Mouse (Mus musculus): ENCODE data around the gene Grwd1. TPM values are rescaled to one million over a fixed set of nuclear protein-coding genes. Genes with fewer than 3 reads are reported as not detected.

Gene Grwd1
- total RNA-seq, 2 experiments from 2014 or later, result 17.9 to 22.1 TPM

DNA sequence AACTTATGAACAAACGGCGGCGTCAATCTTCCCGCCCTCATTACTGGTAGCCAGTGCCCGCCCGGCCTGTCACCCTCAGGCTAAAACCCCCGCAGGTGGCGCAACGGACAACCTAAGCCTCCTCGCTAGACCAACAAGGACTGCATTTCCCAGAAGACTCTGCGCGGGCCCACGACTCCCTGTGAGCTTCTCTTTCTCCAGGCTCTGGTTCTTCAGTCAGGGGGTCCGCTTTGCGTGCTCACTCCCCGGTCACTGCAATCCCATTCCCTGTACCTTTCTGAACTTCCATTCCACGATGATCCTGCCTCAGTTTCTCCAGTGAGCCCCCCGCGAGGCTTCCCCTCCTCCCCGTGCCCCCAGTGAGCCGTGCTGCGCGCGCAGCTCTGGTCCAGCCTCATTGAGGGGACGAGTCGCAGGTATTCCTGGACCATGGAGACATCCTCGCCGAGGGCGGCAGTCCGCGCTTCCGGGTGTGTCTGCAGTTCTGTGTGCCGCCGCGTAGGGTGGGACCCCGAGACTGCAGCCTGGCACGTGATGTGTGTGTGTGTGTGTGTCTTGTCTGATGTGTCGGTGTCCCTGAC lies 47.1 kb downstream of the Grwd1 start, which contains the start of gene Lmtk3:
Gene Lmtk3 (plus strand): TSS at position 228 of the 581 bp plus-strand sequence.
- peak; percentile 10 for TF ChIP-seq CTCF (IDR thresholded peaks at IDR 0.05)
- peak within 1 kb of the TSS; percentile 97 for H3K27ac ChIP-seq
- intact Hi-C loops (cut with DNase I), result loop anchor here (2.0 kb wide), 1 partner anchor 41 kb away; no protein-coding TSS in a partner anchor
- DNase-seq (ENCODE audit: extremely low spot score in 1 of 2, low spot score in 2 of 2), result peak; percentile 74 to 78
- H3K4me3 ChIP-seq, result peak within 1 kb of the TSS; percentile 59

DNA sequence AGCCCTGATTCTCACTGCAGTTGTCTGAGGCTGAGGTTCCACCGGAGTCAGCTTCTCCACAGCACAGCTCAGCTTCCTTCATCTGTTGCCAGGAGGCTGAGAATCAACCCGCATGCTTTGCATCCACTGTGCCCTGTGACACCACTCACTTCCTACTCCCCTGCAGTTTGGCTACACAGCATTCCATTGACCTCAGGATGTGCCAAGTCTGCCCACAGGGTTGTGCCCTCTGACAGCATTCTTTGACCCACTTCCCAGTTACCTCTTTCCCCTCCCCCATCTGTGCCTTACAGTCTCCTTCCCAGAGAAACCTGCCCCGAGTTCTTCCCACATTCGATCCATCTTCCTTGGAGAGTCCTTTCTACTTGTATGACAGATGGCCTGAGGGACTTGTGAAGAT lies 48.5 kb downstream of the Grwd1 start:
- intact Hi-C loops (cut with DNase I), result loop anchor here (2.0 kb wide), 1 partner anchor 39 kb away; no protein-coding TSS in a partner anchor
- no peak for TF ChIP-seq CTCF (IDR thresholded peaks at IDR 0.05)
- no peak for DNase-seq (ENCODE audit: extremely low spot score in 1 of 2, low spot score in 2 of 2)
- Histone ChIP-seq H3K27ac (no peak overlapping the region), H3K4me3 (no peak overlapping the region)

DNA sequence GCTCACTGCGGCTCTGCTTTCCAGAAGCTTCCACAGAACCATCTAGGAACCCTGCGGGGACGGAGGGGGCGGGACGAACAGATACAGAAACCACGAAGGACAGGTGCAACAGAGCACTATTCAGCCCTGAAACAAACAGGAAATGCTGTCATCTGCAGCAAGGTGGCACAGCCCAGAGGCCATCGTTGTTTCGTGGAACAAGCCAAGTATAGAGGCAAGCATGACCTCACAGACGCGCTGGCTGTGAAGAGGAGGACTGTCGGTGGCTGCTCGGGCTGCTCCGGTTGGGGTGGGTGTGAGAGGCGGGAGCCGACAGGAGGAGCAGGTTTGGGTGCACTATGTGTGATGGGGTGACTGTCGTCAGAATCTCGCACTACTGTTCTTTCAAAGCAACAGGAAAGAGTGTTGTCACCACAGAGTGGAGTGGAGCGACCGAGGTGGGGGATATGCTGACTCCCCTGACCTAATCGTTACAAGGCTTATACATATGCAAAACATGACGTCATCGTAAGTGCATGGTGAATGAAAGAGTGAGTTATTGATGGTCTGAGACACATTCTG lies 51.6 kb downstream of the Grwd1 start:
- TF ChIP-seq CTCF (IDR thresholded peaks at IDR 0.05), result no peak
- DNase-seq (ENCODE audit: extremely low spot score in 1 of 2, low spot score in 2 of 2), result no peak
- intact Hi-C loops (cut with DNase I), result loop anchor here (2.0 kb wide), 1 partner anchor 30 kb away; no protein-coding TSS in a partner anchor
- no peak overlapping the region for H3K27ac ChIP-seq
- H3K4me3 ChIP-seq, result no peak overlapping the region

DNA sequence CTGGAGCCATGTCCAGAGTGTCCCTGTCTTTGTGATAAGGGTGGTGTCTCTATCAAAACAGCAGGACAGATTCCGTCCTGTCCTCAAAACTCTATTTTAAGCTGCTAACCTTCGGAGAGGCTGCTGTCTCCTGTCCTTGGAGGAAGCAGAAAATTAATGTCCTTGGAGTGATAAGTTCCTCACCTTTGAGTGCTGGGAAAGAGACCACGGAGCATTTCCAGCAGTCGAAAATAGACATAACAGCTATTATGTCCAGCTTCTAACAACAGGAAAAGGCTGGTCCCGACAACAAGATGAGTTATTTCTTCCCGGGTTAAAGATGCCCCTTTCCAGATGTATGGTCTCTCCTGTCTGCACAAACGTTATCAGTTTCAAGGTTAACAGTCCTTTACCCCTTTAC lies 55.5 kb downstream of the Grwd1 start:
- DNase-seq (ENCODE audit: extremely low spot score in 1 of 2, low spot score in 2 of 2), result no peak

More for the DNA sequence above, 55.5 kb downstream of the Grwd1 start:
- TF ChIP-seq CTCF (IDR thresholded peaks at IDR 0.05), result no peak
- H3K27ac ChIP-seq, result no peak overlapping the region
- intact Hi-C loops (cut with DNase I), result no loop called here
- H3K4me3 ChIP-seq, result no peak overlapping the region

Other genes with a start within 250 kb of the Grwd1 start
- not detected for gene Fgf21, start 215.5 kb downstream of the Grwd1 start, total RNA-seq (2021)
- not detected for gene Fut1, start 213.7 kb downstream of the Grwd1 start, total RNA-seq (2021)
- gene Izumo1, start 209.1 kb downstream of the Grwd1 start, total RNA-seq (2021), result under 1 TPM in 1 of 2 experiments, not detected in 1; 0.34 TPM
- 1 to 10 TPM; 6.1 to 8.0 TPM for gene Rasip1, start 203.5 kb downstream of the Grwd1 start, total RNA-seq (2021)
- 1 to 10 TPM; 3.5 to 3.9 TPM for gene Mamstr, start 191.0 kb downstream of the Grwd1 start, total RNA-seq (2021)
- under 1 TPM in 1 of 2 experiments, not detected in 1; 0.11 TPM for gene Fut2, start 164.6 kb downstream of the Grwd1 start, total RNA-seq (2021)
- gene Ntn5, start 146.9 kb downstream of the Grwd1 start, total RNA-seq (2021), result 1 to 10 TPM; 6.4 to 6.9 TPM
- 1 to 10 TPM; 1.1 to 1.2 TPM for gene Sec1, start 136.5 kb downstream of the Grwd1 start, total RNA-seq (2021)
- gene Car11, start 131.1 kb downstream of the Grwd1 start, total RNA-seq (2021), result 100 to 1,000 TPM; 211 to 244 TPM
- 100 to 1,000 TPM in 1 of 2 experiments, 10 to 100 TPM in 1; 60.3 to 104 TPM for gene Dbp, start 125.9 kb downstream of the Grwd1 start, total RNA-seq (2021)
- gene Rpl18, start 115.5 kb downstream of the Grwd1 start, total RNA-seq (2021), result 100 to 1,000 TPM; 318 to 325 TPM
- gene Sphk2, start 112.9 kb downstream of the Grwd1 start, total RNA-seq (2021), result 10 to 100 TPM; 30.8 to 34.4 TPM
- gene Fam83e, start 109.7 kb downstream of the Grwd1 start, total RNA-seq (2021), result under 1 TPM; 0.37 to 0.41 TPM
- gene Spaca4, start 105.1 kb downstream of the Grwd1 start, total RNA-seq (2021), result not detected
- 100 to 1,000 TPM; 258 to 279 TPM for gene Lmtk3, start 47.2 kb downstream of the Grwd1 start, total RNA-seq (2021)
- 10 to 100 TPM; 11.3 to 13.6 TPM for gene Sult2b1, start 46.3 kb downstream of the Grwd1 start, total RNA-seq (2021)
- gene Cyth2, start 16.4 kb downstream of the Grwd1 start, total RNA-seq (2021), result 100 to 1,000 TPM; 172 to 185 TPM
- 1 to 10 TPM; 2.3 to 2.5 TPM for gene Kcnj14, start 6.2 kb downstream of the Grwd1 start, total RNA-seq (2021)
- gene Kdelr1, start 41.8 kb upstream of the Grwd1 start, total RNA-seq (2021), result 10 to 100 TPM; 67.4 to 75.4 TPM
- gene Grin2d, start 47.4 kb upstream of the Grwd1 start, total RNA-seq (2021), result 10 to 100 TPM; 13.4 to 14.7 TPM
- gene Syngr4, start 65.8 kb upstream of the Grwd1 start, total RNA-seq (2021), result not detected
- gene Tmem143, start 66.0 kb upstream of the Grwd1 start, total RNA-seq (2021), result 10 to 100 TPM; 21.8 to 22.3 TPM
- gene Emp3, start 90.5 kb upstream of the Grwd1 start, total RNA-seq (2021), result 1 to 10 TPM; 3.1 to 8.7 TPM
- 1 to 10 TPM; 2.3 TPM for gene Ccdc114, start 93.1 kb upstream of the Grwd1 start, total RNA-seq (2021)
- 1 to 10 TPM; 1.4 to 2.1 TPM for gene Abcc6, start 199.4 kb upstream of the Grwd1 start, total RNA-seq (2021)
- gene Nomo1, start 202.8 kb upstream of the Grwd1 start, total RNA-seq (2021), result 100 to 1,000 TPM; 102 to 105 TPM

All from left cerebral cortex, adult 2 months (tissue).